Mouse (Mus musculus): Measurements from ENCODE around the gene 4930544D05Rik. TPM values are rescaled to one million over a fixed set of nuclear protein-coding genes. Genes with fewer than 3 reads are reported as not detected.
A peak's percentile ranks its signal among the peaks of the same experiment; 100 is the strongest.

Gene 4930544D05Rik
- polyA plus RNA-seq, 1 experiment from 2014 or later, result not detected

DNA sequence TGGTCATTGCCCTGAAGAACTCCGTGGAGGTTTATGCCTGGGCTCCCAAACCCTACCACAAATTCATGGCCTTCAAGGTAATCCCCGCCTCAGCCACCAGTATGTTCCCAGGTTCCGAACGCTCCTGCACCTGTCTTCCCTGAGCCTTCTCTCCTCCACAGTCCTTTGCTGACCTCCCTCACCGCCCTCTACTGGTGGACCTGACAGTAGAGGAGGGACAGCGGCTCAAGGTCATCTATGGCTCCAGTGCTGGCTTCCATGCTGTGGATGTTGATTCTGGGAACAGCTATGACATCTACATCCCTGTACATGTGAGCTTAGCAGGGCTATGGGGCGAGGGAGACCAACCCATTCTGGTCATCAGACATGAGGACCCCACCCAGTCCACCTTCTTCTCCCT, 3.1 kb upstream of the 4930544D05Rik start:
- no peaks in the 10 kb centered on the region for H3K9me3 ChIP-seq (ENCODE audit: control insufficient read depth, low read length)
- no peak overlapping the region for H3K9ac ChIP-seq (ENCODE audit: low read length)
- H3K27me3 ChIP-seq (ENCODE audit: control insufficient read depth, insufficient read depth, low read length), result 0 out of 2 replicates have a peak, but pooled peaks cover 7% of the 10 kb centered on the region
- no peak overlapping the region for H3K27ac ChIP-seq (replicated peaks in 1 of 2; ENCODE audit: control insufficient read depth in 1 of 2, insufficient read depth in 1 of 2, low read depth in 2 of 2, low read length in 2 of 2)
- WGBS, result 66% methylated on average over 7 of the region's 7 CpGs
- no peak for ATAC-seq (ENCODE audit: insufficient number of reproducible peaks, insufficient read depth, low FRiP score, low read depth)
- H3K4me3 ChIP-seq (ENCODE audit: control insufficient read depth in 1 of 2, insufficient read depth in 1 of 2, low read depth in 1 of 2, low read length in 2 of 2), result no peak overlapping the region
- no peak overlapping the region for H3K4me2 ChIP-seq (ENCODE audit: low read length)
- peaks cover 59% of the 10 kb centered on the region for H3K36me3 ChIP-seq (ENCODE audit: control insufficient read depth, insufficient read depth, low read length)
- peaks cover 12 to 15% of the 10 kb centered on the region in 2 experiments for H3K4me1 ChIP-seq (ENCODE audit: control insufficient read depth in 2 of 2, insufficient read depth in 2 of 2, low read length in 2 of 2)

DNA sequence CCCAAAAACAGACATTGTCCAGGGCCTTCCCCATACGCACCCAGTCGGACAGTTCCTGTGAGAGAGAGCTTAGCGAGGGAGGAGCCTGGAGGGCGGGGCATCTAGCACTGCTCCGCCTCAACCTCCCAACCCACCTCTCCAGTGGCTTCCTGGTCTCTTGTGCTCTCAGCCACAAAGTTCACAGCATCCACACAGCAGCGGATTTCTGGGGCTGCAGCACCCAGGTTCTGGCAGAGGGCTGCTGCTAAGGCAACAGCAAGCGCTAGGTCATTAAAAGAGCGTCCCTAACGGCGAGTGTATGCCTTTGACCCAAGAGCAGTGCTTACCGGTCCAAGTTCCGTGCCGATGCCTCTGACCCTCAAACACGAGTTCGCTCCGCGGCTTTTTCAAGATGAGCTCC, 574 bp upstream of the 4930544D05Rik start:
- ATAC-seq (ENCODE audit: insufficient number of reproducible peaks, insufficient read depth, low FRiP score, low read depth), result peak; percentile 80
- Histone ChIP-seq H3K4me1 (ENCODE audit: control insufficient read depth in 2 of 2, insufficient read depth in 2 of 2, low read length in 2 of 2) (peaks cover 12 to 15% of the 10 kb centered on the region in 2 experiments), H3K4me2 (ENCODE audit: low read length) (peak overlapping the region; percentile 77), H3K9me3 (ENCODE audit: control insufficient read depth, low read length) (no peaks in the 10 kb centered on the region), H3K27me3 (ENCODE audit: control insufficient read depth, insufficient read depth, low read length) (0 out of 2 replicates have a peak, but pooled peaks cover 7% of the 10 kb centered on the region), H3K27ac (replicated peaks in 1 of 2; ENCODE audit: control insufficient read depth in 1 of 2, insufficient read depth in 1 of 2, low read depth in 2 of 2, low read length in 2 of 2) (peak overlapping the region; percentile 41 to 48), H3K4me3 (ENCODE audit: control insufficient read depth in 1 of 2, insufficient read depth in 1 of 2, low read depth in 1 of 2, low read length in 2 of 2) (peak overlapping the region; percentile 37), H3K9ac (ENCODE audit: low read length) (peak overlapping the region; percentile 66), H3K36me3 (ENCODE audit: control insufficient read depth, insufficient read depth, low read length) (peaks cover 33% of the 10 kb centered on the region)
- WGBS, result 2% methylated on average over 17 of the region's 17 CpGs

DNA sequence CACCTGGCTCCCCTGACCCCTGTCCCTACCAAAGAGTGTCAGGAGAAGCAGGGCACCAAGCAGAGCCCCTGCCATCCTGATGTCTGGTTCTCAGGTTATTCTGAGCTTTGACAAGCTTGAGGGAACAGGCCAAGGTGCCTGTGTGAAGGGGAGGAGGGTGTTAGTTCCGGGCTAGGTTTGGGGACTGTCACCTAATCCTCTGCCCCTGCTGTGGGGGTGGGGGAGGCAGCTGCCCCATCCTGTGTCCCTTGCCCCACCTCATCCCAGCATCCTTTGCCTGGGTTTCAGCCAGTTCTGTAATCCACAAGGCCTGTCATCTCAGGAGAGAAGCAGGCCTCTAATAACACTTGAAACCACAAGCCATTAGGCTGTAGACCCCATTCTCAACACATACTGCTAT, 3.5 kb downstream of the 4930544D05Rik start, which contains the start of gene Chrne:
Gene Chrne, minus strand, starts transcription at position 116 of the 400 bp plus-strand sequence.
- WGBS, result 27% methylated on average over 1 of the region's 1 CpGs
- Histone ChIP-seq H3K27ac (replicated peaks in 1 of 2; ENCODE audit: control insufficient read depth in 1 of 2, insufficient read depth in 1 of 2, low read depth in 2 of 2, low read length in 2 of 2) (no peak within 1 kb of the TSS), H3K9ac (ENCODE audit: low read length) (no peak within 1 kb of the TSS), H3K27me3 (ENCODE audit: control insufficient read depth, insufficient read depth, low read length) (0 out of 2 replicates have a peak, but pooled peaks cover 7% of the 10 kb centered on the region), H3K4me3 (ENCODE audit: control insufficient read depth in 1 of 2, insufficient read depth in 1 of 2, low read depth in 1 of 2, low read length in 2 of 2) (no peak within 1 kb of the TSS), H3K9me3 (ENCODE audit: control insufficient read depth, low read length) (no peaks in the 10 kb centered on the region), H3K4me2 (ENCODE audit: low read length) (no peak within 1 kb of the TSS), H3K36me3 (ENCODE audit: control insufficient read depth, insufficient read depth, low read length) (no peaks in the 10 kb centered on the region), H3K4me1 (ENCODE audit: control insufficient read depth in 2 of 2, insufficient read depth in 2 of 2, low read length in 2 of 2) (peaks cover 14 to 15% of the 10 kb centered on the region in 2 experiments)
- ATAC-seq (ENCODE audit: insufficient number of reproducible peaks, insufficient read depth, low FRiP score, low read depth), result no peak

DNA sequence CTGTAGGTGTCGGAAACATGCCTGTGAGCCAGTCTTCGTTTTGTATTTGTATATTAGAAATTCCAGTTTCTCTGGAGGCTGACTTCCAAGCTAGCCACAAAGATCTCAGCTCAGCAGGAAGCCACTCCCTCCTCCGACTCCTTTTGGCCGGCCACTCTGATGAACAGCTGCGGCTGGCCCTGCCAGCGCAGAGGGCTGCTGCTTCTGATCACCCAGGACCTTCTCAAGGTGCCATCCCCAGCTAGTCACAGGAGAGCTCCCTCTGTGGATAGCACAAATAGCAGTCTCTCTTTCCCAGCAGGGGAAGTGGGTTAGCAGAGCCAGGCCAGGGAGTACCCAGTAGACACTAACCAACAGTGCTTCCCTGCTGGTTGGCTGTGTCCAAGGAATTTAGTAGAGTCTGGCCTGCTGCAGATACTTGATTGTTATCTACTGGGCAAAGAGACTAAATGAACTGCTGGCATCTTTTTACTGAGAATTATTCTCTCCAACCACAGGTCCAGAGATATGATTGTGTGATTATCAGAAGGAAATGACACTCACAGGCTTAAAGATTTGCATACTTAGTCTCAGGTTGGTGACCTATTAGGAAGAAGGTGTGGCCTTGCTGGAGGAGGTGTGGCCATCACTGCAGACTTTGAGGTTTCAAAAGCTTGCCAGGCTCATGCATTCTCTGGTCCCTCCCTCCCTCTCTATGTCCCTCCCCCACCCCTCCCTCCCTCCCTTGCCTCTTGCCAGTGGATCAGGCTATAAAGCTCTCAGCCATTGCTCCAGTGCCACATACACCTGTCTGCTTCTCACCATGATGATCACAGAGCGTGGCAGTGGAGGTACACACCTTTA, 6.5 kb downstream of the 4930544D05Rik start:
- Histone ChIP-seq H3K27ac (replicated peaks in 1 of 2; ENCODE audit: control insufficient read depth in 1 of 2, insufficient read depth in 1 of 2, low read depth in 2 of 2, low read length in 2 of 2) (no peak overlapping the region), H3K36me3 (ENCODE audit: control insufficient read depth, insufficient read depth, low read length) (no peaks in the 10 kb centered on the region), H3K4me1 (ENCODE audit: control insufficient read depth in 2 of 2, insufficient read depth in 2 of 2, low read length in 2 of 2) (peaks cover 0 to 2% of the 10 kb centered on the region in 2 experiments; a peak in 1 of 4 replicates), H3K9me3 (ENCODE audit: control insufficient read depth, low read length) (no peaks in the 10 kb centered on the region), H3K27me3 (ENCODE audit: control insufficient read depth, insufficient read depth, low read length) (no peaks in the 10 kb centered on the region), H3K4me3 (ENCODE audit: control insufficient read depth in 1 of 2, insufficient read depth in 1 of 2, low read depth in 1 of 2, low read length in 2 of 2) (no peak overlapping the region), H3K4me2 (ENCODE audit: low read length) (no peak overlapping the region), H3K9ac (ENCODE audit: low read length) (no peak overlapping the region)
- 33% methylated on average over 7 of the region's 7 CpGs for WGBS
- ATAC-seq (ENCODE audit: insufficient number of reproducible peaks, insufficient read depth, low FRiP score, low read depth), result no peak

DNA sequence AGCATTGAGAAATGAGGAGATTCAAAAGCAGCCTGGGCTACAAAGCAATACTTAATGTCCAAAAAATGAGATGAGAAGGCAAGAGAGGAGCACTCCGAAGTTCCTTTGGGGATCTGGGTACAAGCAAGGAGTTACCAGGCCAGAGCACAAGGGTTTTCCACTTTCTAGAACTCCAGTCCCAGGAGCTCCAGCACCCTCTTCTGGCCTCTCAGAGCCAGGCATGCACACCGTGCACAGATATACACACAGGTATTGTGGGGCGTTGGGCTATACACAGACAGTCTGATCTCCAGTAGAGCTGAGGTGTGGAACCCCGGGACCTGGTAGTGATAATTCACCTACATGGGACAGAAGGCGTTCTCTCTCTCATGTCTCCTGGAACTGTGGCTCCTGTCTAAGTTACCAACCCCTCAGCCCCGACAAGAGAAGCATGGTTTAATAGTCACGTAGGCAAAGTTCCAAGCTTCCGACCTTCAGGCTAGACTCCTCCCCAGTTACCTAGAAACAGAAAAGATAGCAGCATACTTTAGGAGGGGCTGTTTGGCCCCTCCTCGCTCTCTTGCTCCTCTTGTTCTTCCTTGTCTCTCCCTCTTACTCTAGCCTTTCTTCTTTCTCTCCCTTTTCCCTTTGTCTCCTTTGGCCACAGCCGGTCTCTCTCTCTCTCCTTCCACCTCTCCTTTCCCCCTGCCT, 7.5 kb downstream of the 4930544D05Rik start:
- peaks cover 0 to 2% of the 10 kb centered on the region in 2 experiments; a peak in 1 of 4 replicates for H3K4me1 ChIP-seq (ENCODE audit: control insufficient read depth in 2 of 2, insufficient read depth in 2 of 2, low read length in 2 of 2)
- H3K9me3 ChIP-seq (ENCODE audit: control insufficient read depth, low read length), result no peaks in the 10 kb centered on the region
- no peaks in the 10 kb centered on the region for H3K36me3 ChIP-seq (ENCODE audit: control insufficient read depth, insufficient read depth, low read length)
- H3K9ac ChIP-seq (ENCODE audit: low read length), result no peak overlapping the region
- H3K4me3 ChIP-seq (ENCODE audit: control insufficient read depth in 1 of 2, insufficient read depth in 1 of 2, low read depth in 1 of 2, low read length in 2 of 2), result no peak overlapping the region
- H3K4me2 ChIP-seq (ENCODE audit: low read length), result no peak overlapping the region
- 58% methylated on average over 10 of the region's 10 CpGs for WGBS
- ATAC-seq (ENCODE audit: insufficient number of reproducible peaks, insufficient read depth, low FRiP score, low read depth), result no peak
- H3K27ac ChIP-seq (replicated peaks in 1 of 2; ENCODE audit: control insufficient read depth in 1 of 2, insufficient read depth in 1 of 2, low read depth in 2 of 2, low read length in 2 of 2), result no peak overlapping the region
- no peaks in the 10 kb centered on the region for H3K27me3 ChIP-seq (ENCODE audit: control insufficient read depth, insufficient read depth, low read length)

DNA sequence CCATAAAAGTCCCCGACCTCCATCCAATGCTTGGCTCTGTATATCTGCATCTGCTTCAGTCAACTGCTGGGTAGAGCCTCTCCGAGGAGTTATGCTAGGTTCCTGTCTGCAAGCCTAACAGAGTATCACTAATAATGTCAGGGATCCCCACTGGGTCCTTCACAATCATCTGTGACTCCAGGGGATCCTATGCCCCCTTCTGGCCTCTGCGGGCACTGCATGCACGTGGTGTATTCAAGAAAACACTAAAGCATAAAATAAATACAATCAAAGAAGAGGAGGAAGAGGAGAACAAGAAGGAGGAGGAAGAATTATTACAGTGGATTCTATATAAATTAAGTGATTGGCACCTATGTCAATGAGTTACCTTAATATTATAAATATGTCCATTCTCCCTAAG, 9.8 kb downstream of the 4930544D05Rik start:
- H3K9me3 ChIP-seq (ENCODE audit: control insufficient read depth, low read length), result no peaks in the 10 kb centered on the region
- H3K4me1 ChIP-seq (ENCODE audit: control insufficient read depth in 2 of 2, insufficient read depth in 2 of 2, low read length in 2 of 2), result peaks cover 0 to 2% of the 10 kb centered on the region in 2 experiments; a peak in 1 of 4 replicates
- H3K27me3 ChIP-seq (ENCODE audit: control insufficient read depth, insufficient read depth, low read length), result no peaks in the 10 kb centered on the region
- H3K4me3 ChIP-seq (ENCODE audit: control insufficient read depth in 1 of 2, insufficient read depth in 1 of 2, low read depth in 1 of 2, low read length in 2 of 2), result no peak overlapping the region
- no peak overlapping the region for H3K27ac ChIP-seq (replicated peaks in 1 of 2; ENCODE audit: control insufficient read depth in 1 of 2, insufficient read depth in 1 of 2, low read depth in 2 of 2, low read length in 2 of 2)
- whole genome bisulfite sequencing, result 48% methylated on average over 4 of the region's 4 CpGs
- H3K4me2 ChIP-seq (ENCODE audit: low read length), result no peak overlapping the region
- H3K9ac ChIP-seq (ENCODE audit: low read length), result no peak overlapping the region
- H3K36me3 ChIP-seq (ENCODE audit: control insufficient read depth, insufficient read depth, low read length), result no peaks in the 10 kb centered on the region
- ATAC-seq (ENCODE audit: insufficient number of reproducible peaks, insufficient read depth, low FRiP score, low read depth), result no peak

DNA sequence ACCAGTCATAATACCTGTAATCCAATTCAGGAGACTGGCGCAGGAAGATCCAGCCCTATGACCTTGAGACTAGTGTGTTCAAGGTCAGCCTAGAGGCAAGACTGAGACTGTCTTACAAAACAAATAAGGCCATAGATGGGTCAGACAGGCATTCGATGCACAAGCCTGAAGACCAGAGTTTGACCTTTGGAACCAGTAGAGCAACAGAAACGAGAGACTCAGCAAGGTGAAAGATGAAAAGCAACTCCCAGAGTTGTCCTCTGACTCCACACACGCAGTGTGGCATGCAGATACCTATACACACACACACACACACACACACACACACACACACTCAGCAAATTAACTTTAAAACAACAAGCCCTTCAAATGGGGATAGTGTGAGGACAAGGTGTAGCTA, 11.2 kb downstream of the 4930544D05Rik start:
- no peak overlapping the region for H3K27ac ChIP-seq (replicated peaks in 1 of 2; ENCODE audit: control insufficient read depth in 1 of 2, insufficient read depth in 1 of 2, low read depth in 2 of 2, low read length in 2 of 2)

More for the DNA sequence above, 11.2 kb downstream of the 4930544D05Rik start:
- Histone ChIP-seq H3K36me3 (ENCODE audit: control insufficient read depth, insufficient read depth, low read length) (no peaks in the 10 kb centered on the region), H3K4me3 (ENCODE audit: control insufficient read depth in 1 of 2, insufficient read depth in 1 of 2, low read depth in 1 of 2, low read length in 2 of 2) (no peak overlapping the region), H3K27me3 (ENCODE audit: control insufficient read depth, insufficient read depth, low read length) (no peaks in the 10 kb centered on the region), H3K9me3 (ENCODE audit: control insufficient read depth, low read length) (no peaks in the 10 kb centered on the region), H3K9ac (ENCODE audit: low read length) (no peak overlapping the region), H3K4me2 (ENCODE audit: low read length) (no peak overlapping the region), H3K4me1 (ENCODE audit: control insufficient read depth in 2 of 2, insufficient read depth in 2 of 2, low read length in 2 of 2) (peaks cover 0 to 2% of the 10 kb centered on the region in 2 experiments; a peak in 1 of 4 replicates)
- no peak for ATAC-seq (ENCODE audit: insufficient number of reproducible peaks, insufficient read depth, low FRiP score, low read depth)
- 85% methylated on average over 4 of the region's 4 CpGs for WGBS
